Mouse (Mus musculus) lung, postnatal 25 days (tissue): ENCODE measurements around the gene Nkd2.

Source experiments
- DNase-seq: peaks from one replicate; pipeline ENCODE4 v3.0.0; 2022; ENCODE audit warnings: low spot score

Gene Nkd2

DNA sequence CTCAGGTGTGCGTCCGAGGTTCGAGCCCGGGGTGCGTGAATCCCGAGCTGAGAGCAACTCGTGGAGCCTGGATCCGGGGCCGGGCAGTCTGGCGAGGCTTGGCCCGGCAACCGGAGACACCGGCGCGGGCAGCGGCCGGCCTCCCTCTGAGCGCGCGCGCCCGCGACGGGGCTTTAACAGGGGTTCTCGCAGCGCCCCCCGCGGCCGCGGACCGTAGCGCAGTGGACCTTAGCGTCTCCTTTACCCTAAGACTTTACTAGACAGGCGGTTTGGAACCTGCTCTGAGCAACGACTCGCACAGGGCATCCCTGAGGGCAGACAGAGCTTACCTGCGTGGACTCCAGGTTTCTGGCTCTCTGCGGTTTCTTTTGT lies at the start of gene Nkd2:
Nkd2 (minus strand) TSS at position 167 of the 372 bp plus-strand sequence.
- peak; percentile 83 for DNase-seq

DNA sequence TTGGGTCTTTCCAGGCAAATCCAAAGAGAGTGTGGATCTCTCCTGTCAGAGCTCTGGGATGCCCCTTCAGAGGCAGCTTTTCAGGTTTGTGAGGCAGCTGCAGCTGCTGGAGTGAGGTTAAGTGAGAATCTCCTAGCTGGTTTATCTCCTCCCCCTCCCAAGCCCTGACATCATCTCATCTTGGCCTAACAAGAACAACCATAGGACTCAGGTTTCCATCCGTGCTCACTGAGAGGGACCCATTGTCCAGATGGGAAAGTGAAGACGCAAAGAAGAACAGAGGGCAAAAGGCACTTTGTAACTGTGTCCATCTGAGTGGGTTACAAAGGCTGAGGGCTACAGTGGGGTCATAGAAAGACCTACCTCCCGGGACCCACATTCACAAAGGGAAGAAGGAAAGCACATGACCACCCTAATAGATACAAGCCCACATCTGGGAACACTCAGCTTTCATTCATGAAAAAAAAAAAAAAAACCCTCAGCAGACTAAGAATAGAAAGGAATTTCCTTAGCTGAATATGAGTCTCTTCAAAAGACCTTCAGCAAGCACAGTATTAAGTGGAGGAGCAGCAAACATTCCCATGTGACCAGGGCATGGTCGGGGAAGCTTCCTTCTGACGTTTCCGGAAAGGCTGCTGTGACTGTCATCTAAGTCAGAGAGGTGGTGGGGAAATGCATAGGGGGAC lies 45.2 kb upstream of the Nkd2 start:
- DNase-seq: peak; percentile 31

DNA sequence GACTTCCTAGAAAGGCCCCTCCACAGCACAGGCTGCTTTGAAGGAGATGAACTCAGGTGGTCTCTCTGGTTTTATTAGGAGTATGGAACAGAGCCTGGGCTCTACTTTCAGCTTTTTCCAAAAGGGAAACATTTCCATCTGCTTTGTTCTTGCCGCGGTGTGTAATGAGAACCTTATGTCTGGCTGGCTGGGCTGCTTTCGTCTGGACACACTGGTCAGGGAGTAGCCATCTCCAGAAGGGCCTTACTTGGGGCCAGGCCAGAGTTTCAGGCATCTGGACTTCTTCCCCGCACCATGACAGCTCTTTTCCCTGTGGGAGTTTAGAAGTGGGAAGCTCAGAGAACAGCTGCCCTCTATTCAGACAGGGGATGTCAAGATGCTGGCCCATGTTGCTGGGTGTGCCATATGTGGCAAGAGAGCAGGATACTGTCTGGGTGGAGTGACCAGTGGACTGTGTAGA lies 40.0 kb upstream of the Nkd2 start:
- peak; percentile 66 for DNase-seq

DNA sequence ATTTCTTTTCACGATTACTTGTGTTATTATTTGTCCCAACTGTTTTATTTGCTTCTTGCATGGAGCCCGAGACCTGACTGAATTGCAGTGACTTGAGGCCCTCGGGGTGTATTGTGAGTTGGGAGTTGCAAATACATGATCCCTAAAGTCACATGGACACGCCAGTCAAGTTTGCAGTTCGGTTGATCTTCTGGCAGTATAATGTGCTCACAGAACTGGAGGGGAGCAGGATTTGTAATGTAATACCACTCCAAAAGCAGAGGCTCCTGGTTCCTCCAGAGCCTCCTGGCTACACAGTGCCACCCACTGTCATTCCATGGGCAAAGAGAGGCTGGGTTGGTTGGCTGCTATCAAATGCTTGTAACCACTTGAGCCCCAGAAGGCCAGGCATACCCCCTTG lies 39.2 kb upstream of the Nkd2 start:
- no peak for DNase-seq

DNA sequence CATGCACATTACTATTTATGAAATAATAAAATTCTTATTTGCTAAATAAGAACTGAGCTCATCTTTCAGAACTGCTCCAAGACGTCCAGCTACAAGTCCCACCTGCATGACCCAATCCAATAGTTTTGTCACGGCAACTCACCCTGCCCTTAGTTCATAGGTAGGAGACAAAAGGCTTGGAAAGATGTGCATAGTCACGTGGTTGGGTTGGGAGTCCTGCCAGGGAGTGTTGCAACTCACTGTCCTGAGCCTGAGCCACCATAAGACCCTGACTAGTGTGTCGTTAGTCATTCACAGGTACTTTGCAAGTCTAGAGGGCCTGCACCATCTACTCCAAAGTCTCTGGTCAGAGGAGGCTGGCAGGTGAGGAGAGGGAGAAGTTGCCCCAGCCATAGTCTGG lies 38.6 kb upstream of the Nkd2 start:
- no peak for DNase-seq

DNA sequence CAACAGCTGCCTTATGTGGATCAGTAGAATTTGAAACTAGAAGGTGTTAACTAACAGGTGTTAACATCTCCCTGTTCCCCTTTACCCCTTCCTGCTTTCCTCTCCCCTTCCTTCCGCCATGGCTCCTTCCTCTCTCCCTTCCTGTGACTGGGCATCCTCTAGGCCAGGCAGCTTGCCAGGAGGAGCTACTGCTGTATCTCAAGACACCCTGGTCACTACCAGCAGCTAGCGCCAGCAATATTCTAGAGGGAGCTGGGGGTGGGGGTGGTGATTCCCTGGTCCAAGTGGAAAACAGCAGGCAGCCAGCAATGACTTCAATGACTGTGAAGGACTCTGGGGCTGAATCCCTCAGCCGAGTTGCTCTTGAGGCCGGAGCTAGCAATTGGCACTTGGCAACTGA lies 38.2 kb upstream of the Nkd2 start:
- no peak for DNase-seq

DNA sequence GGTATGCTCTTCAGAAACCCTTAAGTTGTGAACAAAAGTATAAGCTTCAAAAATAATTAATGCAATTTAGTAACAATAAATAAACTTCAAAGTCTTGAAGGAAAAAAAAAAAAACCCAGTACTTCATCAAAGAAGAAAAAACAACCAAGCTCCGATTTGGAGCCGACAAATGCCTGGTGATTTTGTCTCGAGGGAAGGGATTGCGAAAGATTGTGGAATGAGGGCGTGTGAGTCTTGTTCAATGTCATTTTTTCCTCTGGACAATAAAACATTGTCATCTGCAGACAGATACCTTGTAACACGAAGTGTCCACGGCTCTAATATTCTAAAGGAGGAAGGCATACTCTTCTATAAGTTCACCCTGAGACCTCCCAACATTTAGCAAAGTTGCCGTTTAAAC lies 33.9 kb upstream of the Nkd2 start:
- no peak for DNase-seq

DNA sequence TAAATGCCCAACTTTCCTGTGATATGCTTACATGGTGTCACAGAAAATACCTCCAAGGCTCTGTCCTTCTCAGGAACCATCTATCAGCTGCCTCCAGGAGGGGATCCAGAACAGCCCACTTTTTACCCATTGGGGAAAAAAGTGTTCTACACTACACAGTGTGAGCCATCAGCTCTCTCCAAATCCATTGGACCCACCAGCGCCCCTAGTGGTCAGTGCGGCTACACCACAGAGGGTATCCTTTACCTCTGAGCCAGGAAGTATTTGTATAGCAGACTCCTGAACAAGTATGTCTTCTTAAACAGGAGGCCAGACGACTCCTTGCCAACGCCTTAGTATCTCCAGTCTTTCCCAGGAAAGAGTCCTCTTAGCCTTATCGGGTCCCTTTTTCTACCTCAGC lies 32.4 kb upstream of the Nkd2 start:
- peak; percentile 34 for DNase-seq

DNA sequence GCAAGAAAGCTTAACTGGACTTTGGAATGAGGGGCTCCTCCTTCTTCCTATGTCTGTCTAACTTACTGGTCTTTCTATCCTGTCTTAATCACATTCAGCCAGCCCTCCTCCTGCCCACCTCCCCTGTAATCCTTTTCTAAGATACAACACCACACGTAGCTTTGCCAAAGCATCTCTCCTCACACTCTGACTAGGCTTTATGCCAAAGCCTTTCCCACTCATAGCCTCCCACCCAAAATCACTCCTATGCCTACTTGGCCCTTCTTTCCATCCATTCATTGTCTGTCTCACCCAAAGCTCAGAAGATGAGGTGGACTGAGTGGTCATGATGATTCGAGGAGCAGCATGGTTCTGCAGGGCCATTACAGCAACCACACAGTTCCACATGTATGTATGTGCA lies 24.7 kb upstream of the Nkd2 start:
- no peak for DNase-seq

DNA sequence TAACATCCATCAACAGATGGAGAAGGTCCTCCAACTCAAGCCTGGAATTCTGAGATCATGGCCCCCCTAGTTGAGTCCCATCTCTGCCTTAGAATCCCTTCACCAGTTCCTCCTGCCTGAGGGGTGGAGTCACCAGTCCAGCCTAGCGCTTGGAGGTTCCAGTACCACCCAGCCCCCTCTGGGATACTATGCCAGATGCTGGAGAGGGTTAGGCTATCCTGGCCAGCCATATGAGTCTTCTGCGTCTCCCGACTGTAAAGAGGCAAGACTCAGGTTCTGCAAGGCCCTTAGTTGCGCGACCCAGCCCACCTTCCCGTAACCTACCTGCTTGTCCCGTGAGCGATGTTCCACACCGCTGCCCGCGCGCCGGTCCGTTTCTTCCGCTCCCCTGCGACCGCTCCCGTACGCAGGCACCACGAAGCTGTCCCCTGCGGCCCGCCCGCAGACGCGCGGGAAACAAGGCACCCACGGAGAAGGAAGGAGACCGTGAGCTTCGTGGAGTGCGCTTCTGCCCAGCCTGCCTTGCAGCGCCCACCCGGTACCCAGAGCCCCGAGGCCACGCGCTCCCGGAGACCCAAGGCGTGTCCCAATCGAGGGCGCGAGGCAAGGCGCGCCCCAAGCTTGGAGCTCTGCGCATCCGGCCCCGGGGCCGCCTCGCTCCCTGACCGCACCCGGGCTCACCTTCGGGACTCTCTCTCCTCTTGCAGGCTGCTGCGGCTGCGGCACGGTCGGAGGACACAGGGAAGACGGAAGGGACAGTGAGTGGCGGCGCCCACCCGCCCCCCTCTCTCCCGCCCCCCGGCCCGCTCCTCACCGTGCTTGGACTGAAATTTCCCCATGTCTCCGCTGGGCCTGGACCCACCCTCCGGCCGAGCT lies 604 bp downstream of the Nkd2 start:
- no peak for DNase-seq

DNA sequence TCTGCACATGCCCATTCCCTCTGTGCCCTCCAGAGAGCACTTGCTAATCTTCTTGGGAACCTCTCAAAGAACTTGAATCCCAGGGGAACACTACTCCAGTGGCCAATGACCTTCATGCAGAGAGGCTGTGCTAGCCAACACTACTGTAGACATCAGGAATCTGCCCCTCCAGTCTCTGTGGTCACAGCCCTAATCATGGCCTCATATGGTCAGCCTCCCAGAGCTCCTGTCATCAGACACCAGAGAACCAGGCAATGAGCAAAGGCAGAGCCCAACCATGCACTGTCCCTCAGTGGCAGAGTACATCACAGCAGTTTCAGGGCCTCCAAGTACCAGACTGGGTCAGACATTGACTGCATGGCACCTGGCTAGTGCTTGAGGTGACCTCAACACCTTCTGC lies 4.7 kb downstream of the Nkd2 start:
- no peak for DNase-seq

DNA sequence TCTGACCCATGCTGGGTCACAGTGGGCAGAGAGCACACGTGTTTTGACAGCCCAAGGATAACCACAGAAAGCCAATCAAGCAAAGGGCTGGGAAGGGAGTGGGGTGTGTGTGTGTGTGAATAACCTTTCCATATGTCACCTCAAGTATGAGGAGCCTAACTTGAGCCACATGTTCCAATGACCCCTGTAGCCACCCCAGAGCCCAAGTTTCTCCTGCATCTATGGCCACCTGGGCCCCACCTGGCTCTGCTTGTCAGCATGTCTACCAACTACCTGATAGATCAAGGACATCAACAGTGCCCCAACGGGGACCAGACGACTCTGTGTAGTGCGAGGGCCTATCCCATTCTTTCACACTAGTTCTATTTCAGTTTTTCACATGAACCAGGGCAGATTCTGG lies 7.7 kb downstream of the Nkd2 start:
- no peak for DNase-seq

DNA sequence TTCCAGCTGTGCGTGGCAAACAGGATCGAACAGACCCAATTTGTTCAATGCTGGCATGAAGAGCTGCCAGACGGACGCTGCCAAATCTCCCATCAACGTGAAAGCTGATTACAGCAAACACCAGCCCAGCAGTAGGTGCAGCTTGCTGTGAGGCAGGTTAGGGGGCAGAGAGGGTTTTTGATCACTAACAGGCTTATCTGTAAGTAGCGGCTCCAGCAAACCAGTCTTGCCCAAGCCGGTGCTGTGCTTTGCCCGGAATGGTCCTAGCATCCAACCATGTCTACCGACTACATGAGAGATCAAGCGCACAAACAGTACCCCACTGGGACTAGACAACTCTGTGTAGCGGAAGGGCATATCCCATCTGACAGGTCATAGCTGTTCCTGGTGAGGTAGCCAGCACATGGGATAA lies 8.3 kb downstream of the Nkd2 start:
- DNase-seq: no peak

DNA sequence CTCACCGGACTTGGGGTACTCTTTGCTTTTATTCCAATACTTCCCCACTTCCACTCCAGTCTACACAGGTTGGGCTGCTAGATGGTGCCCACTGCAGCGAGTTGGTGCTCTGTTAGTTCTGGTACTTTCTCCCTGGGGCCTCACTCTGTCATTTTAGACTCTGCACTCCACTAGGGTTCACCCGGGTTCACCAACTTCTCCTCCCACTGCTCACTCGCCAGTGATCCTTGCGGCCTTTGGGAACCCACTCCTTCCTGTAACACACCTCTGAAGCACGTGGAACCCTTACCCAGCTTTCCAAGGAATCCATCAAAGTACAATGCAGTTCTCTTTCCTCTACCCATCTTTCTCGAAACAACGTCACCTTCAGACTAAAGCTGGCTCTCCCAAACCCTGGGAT lies 9.7 kb downstream of the Nkd2 start:
- no peak for DNase-seq

DNA sequence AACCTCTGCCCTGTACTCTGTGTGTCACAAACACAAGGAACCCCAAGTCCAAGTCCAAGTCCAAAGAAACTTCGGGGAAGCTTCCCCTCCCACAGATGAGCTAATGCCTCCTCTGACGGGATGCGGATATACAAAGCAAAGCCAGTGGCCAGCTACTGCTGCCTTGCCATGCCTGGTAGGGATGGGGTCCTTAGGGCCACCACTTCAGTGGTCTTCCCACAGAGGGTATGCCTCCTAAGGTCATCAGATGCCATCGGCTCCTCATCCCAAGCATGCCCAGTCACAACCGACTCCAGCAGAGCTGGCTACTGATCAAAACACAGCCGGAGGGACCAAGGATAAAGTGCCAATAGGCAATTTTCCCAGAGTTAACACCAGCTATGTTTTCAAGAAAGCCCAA lies 10.9 kb downstream of the Nkd2 start:
- DNase-seq: no peak

DNA sequence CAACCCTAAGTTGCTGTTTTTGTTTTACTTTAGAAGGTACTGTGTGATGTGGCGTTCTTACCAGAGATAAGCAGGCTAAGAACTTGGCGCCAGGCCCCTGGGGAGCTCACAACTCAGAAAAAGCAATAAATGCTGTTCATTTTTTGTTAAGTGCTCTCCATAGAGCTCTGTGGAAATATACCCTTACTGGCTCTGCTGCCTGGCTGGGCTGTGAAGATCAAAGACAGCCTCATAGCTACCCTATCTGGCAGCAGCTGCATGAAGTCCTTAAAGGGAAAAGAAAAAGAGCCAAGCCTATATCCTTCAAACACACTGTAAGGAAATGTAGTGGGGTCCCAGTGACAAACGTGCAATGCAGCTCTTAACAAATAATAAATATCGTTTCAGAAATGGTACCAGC lies 11.6 kb downstream of the Nkd2 start:
- DNase-seq: no peak

DNA sequence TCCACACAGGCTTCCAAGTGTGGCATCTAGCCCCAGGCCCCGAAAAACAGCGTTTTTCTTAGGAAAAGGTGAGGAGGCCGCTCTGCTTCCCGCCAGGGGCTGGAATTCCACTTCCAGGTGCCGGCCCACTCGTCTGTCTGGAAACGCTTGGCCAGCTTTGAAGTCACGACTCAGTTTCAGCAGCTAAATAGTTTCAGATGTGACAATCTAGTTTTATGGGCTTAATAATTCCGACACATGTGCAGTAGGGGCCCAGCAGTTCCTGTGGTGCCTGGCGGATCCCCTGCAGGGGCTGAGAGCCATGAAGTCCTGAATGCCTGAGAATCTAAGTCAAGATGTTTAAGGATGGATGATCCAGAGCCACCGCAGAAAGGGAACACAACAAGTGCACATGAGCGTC lies 13.6 kb downstream of the Nkd2 start:
- DNase-seq: no peak

DNA sequence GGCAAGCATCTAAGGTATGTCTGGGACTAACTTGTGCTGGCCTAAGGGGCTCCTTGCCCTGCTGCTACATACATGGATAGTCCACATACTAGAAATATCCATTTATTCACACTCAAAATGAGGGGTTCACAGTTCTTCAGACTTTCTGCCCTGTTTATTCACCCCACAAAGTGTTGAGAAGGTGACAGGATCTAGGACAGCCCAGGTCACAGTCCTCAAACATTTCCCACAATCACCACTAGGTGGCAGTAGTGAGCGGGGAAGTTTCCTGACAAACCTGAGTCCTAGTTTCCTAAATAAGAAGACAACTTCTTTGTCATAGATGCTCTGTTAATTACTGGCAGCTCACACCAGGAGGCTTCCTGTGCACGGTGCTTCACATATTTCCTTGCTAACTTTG lies 15.9 kb downstream of the Nkd2 start:
- DNase-seq: peak; percentile 49

DNA sequence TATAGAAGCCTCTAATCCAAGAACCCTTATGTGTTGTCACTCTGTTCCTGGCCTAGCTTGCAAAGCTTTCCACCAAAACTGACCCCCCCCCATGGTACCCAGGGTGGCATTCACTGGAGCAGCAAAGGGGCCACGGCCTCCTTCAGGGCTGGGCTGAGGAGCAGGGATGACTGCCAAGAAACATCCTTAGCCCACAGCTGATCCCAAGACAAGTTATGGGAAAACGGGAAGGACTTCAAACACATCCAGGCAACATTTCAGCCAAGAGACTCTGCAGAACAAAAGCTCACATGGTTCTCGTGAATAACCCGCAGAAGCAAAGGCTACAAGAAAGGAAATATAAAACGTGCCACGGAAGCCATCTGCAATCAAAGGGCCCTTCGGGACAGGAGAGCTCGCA lies 20.2 kb downstream of the Nkd2 start:
- DNase-seq: no peak

DNA sequence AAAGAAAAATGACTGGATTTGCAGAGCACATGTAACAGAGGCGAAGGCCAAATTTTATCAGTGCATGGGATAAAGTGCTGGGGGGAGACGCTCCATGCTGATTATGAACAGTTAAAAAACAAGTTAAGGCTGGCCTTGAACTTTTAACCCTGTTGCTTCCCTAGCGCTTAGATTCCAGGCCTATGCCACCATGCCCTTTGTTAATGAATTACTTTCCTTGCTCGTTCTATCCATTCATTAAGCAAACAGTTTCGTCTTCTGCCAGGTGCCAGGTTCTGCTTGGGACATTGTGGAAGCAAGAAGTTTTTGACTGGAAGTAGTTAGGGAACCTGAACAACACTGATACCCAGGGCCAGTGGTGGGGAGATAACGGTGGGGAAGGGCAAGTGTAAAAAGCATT lies 23.7 kb downstream of the Nkd2 start:
- no peak for DNase-seq

DNA sequence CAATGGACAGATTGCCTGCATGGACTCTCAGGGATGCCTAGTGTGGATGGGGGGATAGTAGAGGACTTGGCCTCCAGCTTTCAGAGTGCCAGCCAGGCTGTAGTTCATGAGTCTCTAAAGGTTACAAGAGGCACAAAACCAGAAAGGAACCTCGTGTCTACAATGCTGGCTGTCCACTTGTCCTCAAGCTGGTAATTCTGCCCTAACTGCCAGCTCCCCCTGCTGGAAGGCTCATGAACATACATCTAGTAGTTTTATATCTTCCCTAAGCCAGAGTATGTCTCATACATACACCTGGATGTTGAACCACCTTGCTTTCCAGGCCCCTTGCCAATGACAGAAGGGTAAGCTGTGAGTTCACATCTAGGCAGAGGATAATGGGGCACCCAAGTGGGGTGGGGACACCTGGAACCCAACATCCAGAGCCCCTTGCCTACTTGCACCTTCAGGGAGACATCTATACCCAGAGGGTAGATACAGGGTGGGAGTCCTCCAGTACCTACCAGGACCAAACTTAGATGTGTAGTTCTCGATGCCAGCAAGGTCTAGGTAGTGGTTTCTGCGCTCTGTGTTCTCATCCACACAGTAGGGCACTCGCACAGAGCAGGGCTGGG lies 25.1 kb downstream of the Nkd2 start:
- peak; percentile 74 for DNase-seq

DNA sequence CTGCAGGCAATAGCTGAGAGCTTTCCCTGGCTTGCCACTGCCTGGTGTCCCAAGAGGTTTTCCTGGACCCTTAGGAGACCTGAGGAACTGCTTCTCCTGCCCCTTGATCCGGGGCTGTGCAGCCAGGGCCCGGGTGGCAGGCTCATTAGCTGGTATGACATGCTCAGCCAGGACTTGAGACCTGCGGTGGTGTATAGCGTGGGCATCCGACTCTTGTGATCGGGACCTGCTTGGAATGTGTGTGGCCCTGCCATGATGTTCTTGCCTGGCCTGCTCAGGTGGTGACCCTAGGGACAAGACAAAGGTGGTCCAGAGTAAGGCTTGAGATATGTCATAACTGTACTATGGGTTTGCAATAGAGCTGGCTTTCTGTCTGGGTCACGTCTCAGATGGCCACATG lies 26.2 kb downstream of the Nkd2 start:
- no peak for DNase-seq

DNA sequence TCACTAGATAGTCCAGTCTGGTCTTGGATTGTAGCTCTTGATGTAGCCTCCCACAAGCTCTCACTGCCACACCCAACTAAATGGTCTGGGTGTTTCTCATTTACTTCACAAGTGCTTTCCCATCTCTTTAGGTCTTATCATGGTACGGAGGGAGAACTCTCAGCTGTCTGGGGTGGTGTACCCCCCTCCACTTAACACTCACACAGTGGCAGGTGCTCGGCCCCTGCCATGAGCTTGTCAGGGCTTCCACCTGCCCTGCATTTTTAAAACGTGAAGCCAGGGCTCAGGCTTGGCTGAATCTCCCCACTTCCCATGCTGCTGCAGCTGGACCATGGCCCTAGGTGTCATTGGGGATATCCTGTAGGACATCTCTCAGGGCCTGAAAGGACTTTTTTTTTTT lies 28.5 kb downstream of the Nkd2 start:
- DNase-seq: no peak
